Mouse (Mus musculus): ENCODE data around the gene Nfkbid. TPM values are rescaled to one million over a fixed set of nuclear protein-coding genes. Genes with fewer than 3 reads are reported as not detected.
A peak's percentile ranks its signal among the peaks of the same experiment; 100 is the strongest.

The Nfkbid gene
- polyA plus RNA-seq, 1 experiment from 2014 or later: 2.3 TPM

DNA sequence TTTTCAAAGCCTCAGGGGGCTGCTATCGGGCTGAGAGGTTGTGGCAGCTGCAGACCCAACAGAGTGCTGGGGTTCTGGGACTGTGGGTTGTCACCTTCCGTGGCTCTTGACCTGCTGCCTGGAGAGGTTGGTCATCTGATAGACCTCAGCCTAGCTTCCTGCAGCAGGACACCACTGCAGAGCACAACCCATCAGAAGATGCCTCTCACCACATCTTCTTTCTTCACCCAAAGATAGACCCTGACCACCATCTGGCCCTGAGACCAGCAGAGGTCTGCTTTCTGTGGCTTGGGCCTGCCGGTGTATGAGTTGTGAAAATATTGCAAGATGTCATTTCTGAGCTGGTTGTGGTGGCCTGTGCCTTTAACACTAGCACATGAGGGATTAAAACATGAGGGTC is 10.5 kb upstream of the Nfkbid start:
- ATAC-seq: no peak

DNA sequence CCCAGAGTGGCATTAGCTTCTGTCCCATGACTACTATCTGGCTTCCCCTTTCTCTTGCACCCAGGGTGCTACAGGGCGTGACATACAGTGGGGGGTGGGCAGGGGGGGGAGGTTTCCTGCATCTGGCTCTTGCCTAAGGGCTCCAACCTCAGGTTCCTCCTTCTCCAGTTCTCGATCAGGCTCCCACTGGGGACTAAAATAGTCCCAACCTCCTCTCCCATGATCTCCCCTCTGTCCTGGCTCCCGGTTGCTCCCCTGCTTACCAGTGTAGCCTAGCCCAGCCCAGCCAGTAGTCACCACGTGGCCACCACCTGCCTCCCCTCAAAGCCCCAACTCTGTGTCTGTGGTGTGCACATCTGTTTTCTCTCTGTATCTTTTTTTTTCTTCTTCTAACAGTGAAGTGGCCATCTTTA is 8.8 kb upstream of the Nfkbid start:
- WGBS (ENCODE audit: insufficient replicate concordance): 23% methylated on average over 4 of the region's 4 CpGs
- H3K9me3 ChIP-seq (ENCODE audit: low read length): no peaks in the 10 kb centered on the region
- H3K27me3 ChIP-seq (ENCODE audit: insufficient read depth, low read length): no peaks in the 10 kb centered on the region
- H3K4me2 ChIP-seq (ENCODE audit: low read depth, low read length): peak overlapping the region; percentile 26; the same call in 1 of the 2 replicates
- peak overlapping the region; percentile 89 for H3K27ac ChIP-seq (ENCODE audit: low read depth)
- no peak for TF ChIP-seq EP300 (IDR thresholded peaks at IDR 0.05; ENCODE audit: low read depth)
- no peak for TF ChIP-seq CTCF (IDR thresholded peaks at IDR 0.05; ENCODE audit: low read depth)
- peaks cover 5% of the 10 kb centered on the region; the same call in 1 of the 2 replicates for H3K4me1 ChIP-seq (ENCODE audit: insufficient read depth)
- peak overlapping the region; percentile 43; the same call in 1 of the 2 replicates for H3K4me3 ChIP-seq (ENCODE audit: low read depth, low read length)
- DNase-seq (peak; percentile 61), ATAC-seq (peak; percentile 76)
- no peak overlapping the region for H3K9ac ChIP-seq (replicated peaks)
- H3K36me3 ChIP-seq (replicated peaks; ENCODE audit: insufficient read depth, low read length): no peaks in the 10 kb centered on the region

More for the DNA sequence above, 10.5 kb upstream of the Nfkbid start:
- H3K36me3 ChIP-seq (replicated peaks; ENCODE audit: insufficient read depth, low read length): no peaks in the 10 kb centered on the region
- no peaks in the 10 kb centered on the region for H3K9me3 ChIP-seq (ENCODE audit: low read length)
- WGBS (ENCODE audit: insufficient replicate concordance): 60% methylated on average over 3 of the region's 3 CpGs
- no peak overlapping the region for H3K4me3 ChIP-seq (ENCODE audit: low read depth, low read length)
- no peak for DNase-seq
- TF ChIP-seq EP300 (IDR thresholded peaks at IDR 0.05; ENCODE audit: low read depth): no peak
- no peak for TF ChIP-seq CTCF (IDR thresholded peaks at IDR 0.05; ENCODE audit: low read depth)
- H3K27me3 ChIP-seq (ENCODE audit: insufficient read depth, low read length): no peaks in the 10 kb centered on the region
- H3K9ac ChIP-seq (replicated peaks): no peak overlapping the region
- H3K4me2 ChIP-seq (ENCODE audit: low read depth, low read length): no peak overlapping the region
- peak overlapping the region; percentile 29; the same call in 1 of the 2 replicates for H3K27ac ChIP-seq (ENCODE audit: low read depth)
- peaks cover 5% of the 10 kb centered on the region; the same call in 1 of the 2 replicates for H3K4me1 ChIP-seq (ENCODE audit: insufficient read depth)

- DNase-seq: peak; percentile 37
- Histone ChIP-seq H3K4me2 (ENCODE audit: low read depth, low read length) (peak within 1 kb of the TSS; percentile 51), H3K27ac (ENCODE audit: low read depth) (peak within 1 kb of the TSS; percentile 89), H3K4me1 (ENCODE audit: insufficient read depth) (peaks cover 8% of the 10 kb centered on the region; the same call in 1 of the 2 replicates), H3K4me3 (ENCODE audit: low read depth, low read length) (peak within 1 kb of the TSS; percentile 43), H3K9ac (replicated peaks) (peak within 1 kb of the TSS; percentile 58), H3K27me3 (ENCODE audit: insufficient read depth, low read length) (no peaks in the 10 kb centered on the region), H3K36me3 (replicated peaks; ENCODE audit: insufficient read depth, low read length) (no peaks in the 10 kb centered on the region), H3K9me3 (ENCODE audit: low read length) (no peaks in the 10 kb centered on the region)
- WGBS (ENCODE audit: insufficient replicate concordance): 29% methylated on average over 5 of the region's 5 CpGs
- TF ChIP-seq EP300 (IDR thresholded peaks at IDR 0.05; ENCODE audit: low read depth): no peak
- TF ChIP-seq CTCF (IDR thresholded peaks at IDR 0.05; ENCODE audit: low read depth): no peak
- peak; percentile 38 for ATAC-seq
Observed at GRCm38 (mm10) chr7:30413596-30413995, 7.9 kb upstream of the Nfkbid start, which contains the start of gene Tyrobp. Tyrobp (plus strand) TSS chr7:30413760.

DNA sequence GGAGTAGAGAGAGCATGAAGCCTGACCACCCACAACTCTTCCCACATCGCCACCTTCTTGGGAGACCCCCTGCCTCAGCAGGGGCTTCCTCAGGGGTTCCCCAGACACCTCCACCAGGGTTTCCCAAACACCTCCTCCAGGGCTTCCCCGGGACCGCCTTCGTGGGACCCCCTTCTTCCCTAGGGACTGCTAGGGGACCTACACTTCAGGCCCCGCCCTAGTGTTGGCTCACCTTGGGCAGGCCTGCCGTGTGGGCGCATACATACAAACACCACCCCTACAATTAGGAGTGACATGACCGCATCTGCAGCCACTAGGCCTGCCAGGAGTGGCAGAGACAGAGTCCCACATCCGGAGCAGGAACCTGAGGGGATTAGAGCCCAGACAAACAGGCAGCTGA is 3.7 kb upstream of the Nfkbid start:
- H3K27me3 ChIP-seq (ENCODE audit: insufficient read depth, low read length): no peaks in the 10 kb centered on the region
- no peaks in the 10 kb centered on the region for H3K9me3 ChIP-seq (ENCODE audit: low read length)
- no peak for ATAC-seq
- 42% methylated on average over 9 of the region's 9 CpGs for WGBS (ENCODE audit: insufficient replicate concordance)
- no peaks in the 10 kb centered on the region for H3K36me3 ChIP-seq (replicated peaks; ENCODE audit: insufficient read depth, low read length)
- H3K4me3 ChIP-seq (ENCODE audit: low read depth, low read length): peak overlapping the region; percentile 14; the same call in 1 of the 2 replicates
- H3K9ac ChIP-seq (replicated peaks): peak overlapping the region; percentile 47; the same call in 1 of the 2 replicates
- peak overlapping the region; percentile 91 for H3K27ac ChIP-seq (ENCODE audit: low read depth)
- TF ChIP-seq CTCF (IDR thresholded peaks at IDR 0.05; ENCODE audit: low read depth) (no peak), EP300 (IDR thresholded peaks at IDR 0.05; ENCODE audit: low read depth) (no peak)
- peaks cover 23% of the 10 kb centered on the region for H3K4me1 ChIP-seq (ENCODE audit: insufficient read depth)
- no peak for DNase-seq
- H3K4me2 ChIP-seq (ENCODE audit: low read depth, low read length): peak overlapping the region; percentile 90

- ATAC-seq (peak; percentile 52), DNase-seq (peak; percentile 54)
- TF ChIP-seq EP300 (IDR thresholded peaks at IDR 0.05; ENCODE audit: low read depth) (no peak), CTCF (IDR thresholded peaks at IDR 0.05; ENCODE audit: low read depth) (peak; percentile 39)
- Histone ChIP-seq H3K36me3 (replicated peaks; ENCODE audit: insufficient read depth, low read length) (peaks cover 9% of the 10 kb centered on the region; the same call in 1 of the 2 replicates), H3K4me2 (ENCODE audit: low read depth, low read length) (peak within 1 kb of the TSS; percentile 90), H3K9me3 (ENCODE audit: low read length) (no peaks in the 10 kb centered on the region), H3K4me1 (ENCODE audit: insufficient read depth) (peaks cover 23% of the 10 kb centered on the region), H3K9ac (replicated peaks) (no peak within 1 kb of the TSS; the same call in 1 of the 2 replicates), H3K4me3 (ENCODE audit: low read depth, low read length) (peak within 1 kb of the TSS; percentile 31), H3K27ac (ENCODE audit: low read depth) (peak within 1 kb of the TSS; percentile 91), H3K27me3 (ENCODE audit: insufficient read depth, low read length) (no peaks in the 10 kb centered on the region)
- 16% methylated on average over 10 of the region's 10 CpGs for WGBS (ENCODE audit: insufficient replicate concordance)
Observed at GRCm38 (mm10) chr7:30419561-30420499, 1.7 kb upstream of the Nfkbid start, which contains the start of gene Hcst. Hcst (minus strand) TSS chr7:30419854.

GRCm38 (mm10) chr7:30420673-30421072 is 859 bp upstream of the Nfkbid start:
- peak overlapping the region; percentile 91 for H3K27ac ChIP-seq (ENCODE audit: low read depth)
- peaks cover 23% of the 10 kb centered on the region for H3K4me1 ChIP-seq (ENCODE audit: insufficient read depth)
- peaks cover 15% of the 10 kb centered on the region; the same call in 1 of the 2 replicates for H3K36me3 ChIP-seq (replicated peaks; ENCODE audit: insufficient read depth, low read length)
- H3K9me3 ChIP-seq (ENCODE audit: low read length): no peaks in the 10 kb centered on the region
- TF ChIP-seq CTCF (IDR thresholded peaks at IDR 0.05; ENCODE audit: low read depth) (no peak), EP300 (IDR thresholded peaks at IDR 0.05; ENCODE audit: low read depth) (no peak)
- H3K4me2 ChIP-seq (ENCODE audit: low read depth, low read length): peak overlapping the region; percentile 90
- no peak overlapping the region for H3K4me3 ChIP-seq (ENCODE audit: low read depth, low read length)
- DNase-seq (no peak), ATAC-seq (no peak)
- 60% methylated on average over 3 of the region's 3 CpGs for WGBS (ENCODE audit: insufficient replicate concordance)
- no peaks in the 10 kb centered on the region for H3K27me3 ChIP-seq (ENCODE audit: insufficient read depth, low read length)
- no peak overlapping the region for H3K9ac ChIP-seq (replicated peaks)
